Mouse (Mus musculus) midbrain, embryonic 14.5 days (tissue): ENCODE data around the gene Stmn1. TPM values are rescaled to one million over a fixed set of nuclear protein-coding genes. Genes with fewer than 3 reads are reported as not detected.

Experiments
- ATAC-seq: fragments of 200-750 bp; cut with Nextera tagmentation; 2 replicates; pipeline ENCODE4 v1.8.0; 2017; ENCODE audit warnings: moderate number of reproducible peaks, moderate library complexity; ENCODE audit not compliant: low FRiP score, low TSS enrichment
- DNase-seq: peaks from one replicate; pipeline ENCODE4 v3.0.0-alpha.2; 2015
- H3K27ac ChIP-seq: fragments of 300-500 bp; sonication (generic); replicated peaks from 2 replicates; pipeline ENCODE4 v1.5.1; 2014; ENCODE audit warnings: mild to moderate bottlenecking, low read depth, low read length, moderate library complexity
- H3K27me3 ChIP-seq: fragments of 300-500 bp; sonication (generic); 2 replicates; pipeline ENCODE4 v1.6.1; 2014; ENCODE audit warnings: low read length, control low read depth, mixed read lengths; ENCODE audit not compliant: control insufficient read depth, insufficient read depth
- H3K36me3 ChIP-seq: fragments of 300-500 bp; sonication (generic); 2 replicates; pipeline ENCODE4 v1.6.1; 2014; ENCODE audit warnings: low read length, control low read depth; ENCODE audit not compliant: control insufficient read depth, insufficient read depth
- H3K4me1 ChIP-seq: fragments of 300-500 bp; sonication (generic); 2 replicates; pipeline ENCODE4 v1.6.1; 2014; ENCODE audit warnings: mild to moderate bottlenecking, antibody characterized with exemption, low read length, control low read depth; ENCODE audit not compliant: control insufficient read depth, insufficient read depth
- H3K4me2 ChIP-seq: fragments of 300-500 bp; sonication (generic); 2 replicates; pipeline ENCODE4 v1.6.1; 2014; ENCODE audit warnings: mild to moderate bottlenecking, low read length, moderate library complexity
- H3K4me3 ChIP-seq: fragments of 300-500 bp; sonication (generic); replicated peaks from 2 replicates; pipeline ENCODE4 v1.5.1; 2014; ENCODE audit warnings: low read depth, low read length
- H3K9ac ChIP-seq: fragments of 300-500 bp; sonication (generic); replicated peaks from 2 replicates; pipeline ENCODE4 v1.6.1; 2014; ENCODE audit warnings: mild to moderate bottlenecking, low read length, moderate library complexity
- H3K9me3 ChIP-seq: fragments of 300-500 bp; sonication (generic); 2 replicates; pipeline ENCODE4 v1.6.1; 2016; ENCODE audit warnings: low read length, control low read depth, mixed read lengths; ENCODE audit not compliant: control insufficient read depth
- WGBS: fragments of 180-500 bp; shearing (Covaris S2); extraction: QIAGEN DNeasy Blood & Tissue Kit; methylation state at CpG from one replicate; pipeline ENCODE4 v1.1.7; 2014; 5-methylcytosine and 5-hydroxymethylcytosine counted together
- polyA plus RNA-seq: library from polyadenylated mRNA; unstranded; fragments of >200 nt; fragmentation: Nextera tagmentation; extraction: Ambion mirVana; gene quantifications from 2 replicates; pipeline ENCODE4 v1.2.1, GENCODE M21; 2014

Gene Stmn1
- polyA plus RNA-seq, 1 experiment from 2014 or later: 7,359 TPM

GRCm38 (mm10) chr4:134510396-134510795 lies 42.3 kb downstream of the Stmn1 start:
- DNase-seq (no peak), ATAC-seq (peak; percentile 38; the same call in 1 of the 2 replicates)
- no peaks in the 10 kb centered on the region for H3K27me3 ChIP-seq
- peak overlapping the region; percentile 43; the same call in 1 of the 2 replicates for H3K4me3 ChIP-seq
- no peak overlapping the region for H3K27ac ChIP-seq
- H3K9ac ChIP-seq: no peak overlapping the region
- H3K4me1 ChIP-seq: no peaks in the 10 kb centered on the region; the same call in 1 of the 2 replicates
- H3K4me2 ChIP-seq: peak overlapping the region; percentile 91
- WGBS: 78% methylated on average over 4 of the region's 4 CpGs
- H3K9me3 ChIP-seq: no peaks in the 10 kb centered on the region
- peaks cover 10% of the 10 kb centered on the region; the same call in 1 of the 2 replicates for H3K36me3 ChIP-seq

- Histone ChIP-seq H3K4me1 (no peaks in the 10 kb centered on the region; the same call in 1 of the 2 replicates), H3K4me3 (peak within 1 kb of the TSS; percentile 43)
- under 1% methylated on average over 42 of the region's 42 CpGs for WGBS
Measured at GRCm38 (mm10) chr4:134510845-134511411, 42.8 kb downstream of the Stmn1 start, which contains the start of gene Aunip. Gene Aunip (plus strand): TSS chr4:134510999.

GRCm38 (mm10) chr4:134511730-134512129 lies 43.6 kb downstream of the Stmn1 start:
- Histone ChIP-seq H3K4me2 (peak overlapping the region; percentile 91), H3K4me3 (peak overlapping the region; percentile 43; the same call in 1 of the 2 replicates), H3K9ac (no peak overlapping the region), H3K36me3 (peaks cover 10% of the 10 kb centered on the region; the same call in 1 of the 2 replicates), H3K9me3 (no peaks in the 10 kb centered on the region), H3K4me1 (no peaks in the 10 kb centered on the region; the same call in 1 of the 2 replicates), H3K27me3 (no peaks in the 10 kb centered on the region), H3K27ac (no peak overlapping the region)
- ATAC-seq (no peak), DNase-seq (no peak)
- WGBS: 79% methylated on average over 6 of the region's 6 CpGs

More at GRCm38 (mm10) chr4:134510845-134511411, 42.8 kb downstream of the Stmn1 start, which contains the start of gene Aunip:
- peak; percentile 97 for DNase-seq
- H3K36me3 ChIP-seq: peaks cover 10% of the 10 kb centered on the region; the same call in 1 of the 2 replicates
- peak within 1 kb of the TSS; percentile 91 for H3K4me2 ChIP-seq
- ATAC-seq: peak; percentile 95
- no peaks in the 10 kb centered on the region for H3K27me3 ChIP-seq
- no peaks in the 10 kb centered on the region for H3K9me3 ChIP-seq
- no peak within 1 kb of the TSS for H3K27ac ChIP-seq
- peak within 1 kb of the TSS; percentile 21; the same call in 1 of the 2 replicates for H3K9ac ChIP-seq

GRCm38 (mm10) chr4:134512798-134513197 lies 44.7 kb downstream of the Stmn1 start:
- Histone ChIP-seq H3K27ac (no peak overlapping the region), H3K4me2 (peak overlapping the region; percentile 25; the same call in 1 of the 2 replicates), H3K9me3 (no peaks in the 10 kb centered on the region), H3K4me3 (no peak overlapping the region), H3K27me3 (no peaks in the 10 kb centered on the region), H3K9ac (no peak overlapping the region), H3K36me3 (peaks cover under 1% of the 10 kb centered on the region; the same call in 1 of the 2 replicates), H3K4me1 (no peaks in the 10 kb centered on the region; the same call in 1 of the 2 replicates)
- DNase-seq (peak; percentile 60), ATAC-seq (no peak)
- WGBS: 29% methylated on average over 14 of the region's 15 CpGs

GRCm38 (mm10) chr4:134514309-134514930 lies 46.3 kb downstream of the Stmn1 start:
- WGBS: 96% methylated on average over 11 of the region's 11 CpGs

GRCm38 (mm10) chr4:134515614-134516013 lies 47.5 kb downstream of the Stmn1 start:
- Histone ChIP-seq H3K27ac (no peak overlapping the region), H3K4me2 (no peak overlapping the region), H3K9me3 (no peaks in the 10 kb centered on the region), H3K4me1 (no peaks in the 10 kb centered on the region; the same call in 1 of the 2 replicates), H3K27me3 (no peaks in the 10 kb centered on the region), H3K4me3 (no peak overlapping the region), H3K36me3 (no peaks in the 10 kb centered on the region), H3K9ac (no peak overlapping the region)
- no peak for DNase-seq
- no peak for ATAC-seq
- 82% methylated on average over 7 of the region's 7 CpGs for WGBS

More at GRCm38 (mm10) chr4:134514309-134514930, 46.3 kb downstream of the Stmn1 start:
- H3K9me3 ChIP-seq: no peaks in the 10 kb centered on the region
- H3K9ac ChIP-seq: no peak overlapping the region
- no peak for DNase-seq
- no peak for ATAC-seq
- H3K4me3 ChIP-seq: no peak overlapping the region
- no peaks in the 10 kb centered on the region for H3K27me3 ChIP-seq
- no peaks in the 10 kb centered on the region for H3K36me3 ChIP-seq
- no peak overlapping the region for H3K27ac ChIP-seq
- H3K4me2 ChIP-seq: no peak overlapping the region
- H3K4me1 ChIP-seq: no peaks in the 10 kb centered on the region; the same call in 1 of the 2 replicates

- H3K9me3 ChIP-seq: no peaks in the 10 kb centered on the region
- H3K27ac ChIP-seq: no peak overlapping the region
- no peak overlapping the region for H3K4me2 ChIP-seq
- H3K9ac ChIP-seq: no peak overlapping the region
- no peak overlapping the region for H3K4me3 ChIP-seq
- DNase-seq (no peak), ATAC-seq (no peak)
- H3K27me3 ChIP-seq: no peaks in the 10 kb centered on the region
- no peaks in the 10 kb centered on the region for H3K4me1 ChIP-seq
- 84% methylated on average over 8 of the region's 8 CpGs for WGBS
- H3K36me3 ChIP-seq: no peaks in the 10 kb centered on the region
Measured at GRCm38 (mm10) chr4:134516981-134517380, 48.9 kb downstream of the Stmn1 start.

- H3K4me3 ChIP-seq: no peak overlapping the region
- no peak overlapping the region for H3K4me2 ChIP-seq
- H3K27ac ChIP-seq: no peak overlapping the region
- 88% methylated on average over 10 of the region's 10 CpGs for WGBS
- H3K27me3 ChIP-seq: no peaks in the 10 kb centered on the region
- H3K9me3 ChIP-seq: no peaks in the 10 kb centered on the region
- H3K4me1 ChIP-seq: no peaks in the 10 kb centered on the region
- DNase-seq (no peak), ATAC-seq (no peak)
- no peak overlapping the region for H3K9ac ChIP-seq
- H3K36me3 ChIP-seq: no peaks in the 10 kb centered on the region
Measured at GRCm38 (mm10) chr4:134517719-134518118, 49.6 kb downstream of the Stmn1 start.
